Mouse (Mus musculus) CD4-positive helper T cell, adult 2 months (primary cell): ENCODE measurements at regions not wholly inside any gene's neighbourhood (a gene's known extent, or its start where the extent isn't known, plus 50 kb on each side); places are given as distances from the start of the nearest gene placed in this dataset.
"Not testable (repeated sequence)": the region's sequence is repeated elsewhere in the genome, so short reads cannot be mapped to it uniquely, and the experiment has no call there.

Experiments used
- DNase-seq: peaks from one replicate; pipeline ENCODE4 v3.0.0-alpha.2; 2012; ENCODE audit warnings: low read depth, missing footprints, low spot score

- no peak for DNase-seq
These were observed 174.5 kb downstream of the Dhx15 start for GRCm38 (mm10) chr5:52015786-52016185.

GRCm38 (mm10) chr5:52010426-52010825, 179.9 kb downstream of the Dhx15 start:
- no peak for DNase-seq

GRCm38 (mm10) chr5:52008942-52009341, 181.4 kb downstream of the Dhx15 start:
- DNase-seq = no peak

- no peak for DNase-seq
These were observed 183.5 kb downstream of the Dhx15 start for GRCm38 (mm10) chr5:52006843-52007242.

- no peak for DNase-seq
These were observed 199.3 kb downstream of the Dhx15 start for GRCm38 (mm10) chr5:51990847-51991610.

- no peak for DNase-seq
These were observed 200.9 kb downstream of the Dhx15 start for GRCm38 (mm10) chr5:51989396-51989795.

- DNase-seq = no peak
These were observed 201.4 kb downstream of the Dhx15 start for GRCm38 (mm10) chr5:51988913-51989312.

- DNase-seq = no peak
These were observed 205.3 kb downstream of the Dhx15 start for GRCm38 (mm10) chr5:51984966-51985365.

- no peak for DNase-seq
These were observed 207.5 kb downstream of the Dhx15 start for GRCm38 (mm10) chr5:51982780-51983179.

GRCm38 (mm10) chr5:51980901-51981300, 209.4 kb downstream of the Dhx15 start:
- no peak for DNase-seq

GRCm38 (mm10) chr5:51952499-51952898, 237.8 kb downstream of the Dhx15 start:
- no peak for DNase-seq

- DNase-seq = no peak
These were observed 240.3 kb downstream of the Dhx15 start for GRCm38 (mm10) chr5:51949996-51950395.

GRCm38 (mm10) chr5:51946062-51946461, 244.3 kb downstream of the Dhx15 start:
- no peak for DNase-seq

GRCm38 (mm10) chr5:51941925-51942291, 248.4 kb downstream of the Dhx15 start:
- DNase-seq = not testable (repeated sequence)

GRCm38 (mm10) chr5:51941255-51941924, 248.9 kb downstream of the Dhx15 start:
- no peak for DNase-seq

GRCm38 (mm10) chr5:51938845-51939244, 251.5 kb downstream of the Dhx15 start:
- DNase-seq = no peak

- DNase-seq = no peak
These were observed 253.0 kb downstream of the Dhx15 start for GRCm38 (mm10) chr5:51937320-51937719.

- DNase-seq = no peak
These were observed 254.6 kb downstream of the Dhx15 start for GRCm38 (mm10) chr5:51935391-51936354.

GRCm38 (mm10) chr5:51934910-51935309, 255.4 kb downstream of the Dhx15 start:
- no peak for DNase-seq

- DNase-seq = no peak
These were observed 257.0 kb downstream of the Dhx15 start for GRCm38 (mm10) chr5:51933331-51933730.

GRCm38 (mm10) chr5:51930416-51930815, 259.9 kb downstream of the Dhx15 start:
- no peak for DNase-seq

- DNase-seq = no peak
These were observed 261.5 kb downstream of the Dhx15 start for GRCm38 (mm10) chr5:51928801-51929200.
